Mouse (Mus musculus) stomach, embryonic 16.5 days (tissue): ENCODE measurements around the gene Frmd4b. TPM values are rescaled to one million over a fixed set of nuclear protein-coding genes. Genes with fewer than 3 reads are reported as not detected.
A peak's percentile ranks its signal among the peaks of the same experiment; 100 is the strongest.

ENCODE experiments used
- ATAC-seq: fragments of 200-750 bp; cut with Nextera tagmentation; 2 replicates; pipeline ENCODE4 v1.8.0; 2017; ENCODE audit warnings: moderate number of reproducible peaks, moderate TSS enrichment; ENCODE audit not compliant: insufficient read depth, low FRiP score
- H3K27ac ChIP-seq: fragments of 300-500 bp; sonication (generic); 2 replicates; pipeline ENCODE4 v1.5.1; 2014; ENCODE audit warnings: low read length
- H3K27me3 ChIP-seq: fragments of 300-500 bp; sonication (generic); 2 replicates; pipeline ENCODE4 v1.6.1; 2014; ENCODE audit warnings: low read length, control low read depth, mixed read lengths; ENCODE audit not compliant: control insufficient read depth, insufficient read depth
- H3K36me3 ChIP-seq: fragments of 300-500 bp; sonication (generic); 2 replicates; pipeline ENCODE4 v1.6.1; 2014; ENCODE audit warnings: low read length; ENCODE audit not compliant: control insufficient read depth, insufficient read depth
- H3K4me1 ChIP-seq: fragments of 300-500 bp; sonication (generic); 2 replicates; pipeline ENCODE4 v1.6.1; 2014; ENCODE audit warnings: low read length, control low read depth, mixed read lengths; ENCODE audit not compliant: control insufficient read depth, insufficient read depth
- H3K4me2 ChIP-seq: fragments of 300-500 bp; sonication (generic); 2 replicates; pipeline ENCODE4 v1.6.1; 2014; ENCODE audit warnings: low read depth, low read length, mixed read lengths
- H3K4me3 ChIP-seq: fragments of 300-500 bp; sonication (generic); replicated peaks from 2 replicates; pipeline ENCODE4 v1.5.1; 2014; ENCODE audit warnings: mild to moderate bottlenecking, low read length
- H3K9ac ChIP-seq: fragments of 300-500 bp; sonication (generic); 2 replicates; pipeline ENCODE4 v1.6.1; 2014; ENCODE audit warnings: low read length
- H3K9me3 ChIP-seq: fragments of 300-500 bp; sonication (generic); replicated peaks from 2 replicates; pipeline ENCODE4 v1.6.1; 2016; ENCODE audit warnings: low read length, control low read depth; ENCODE audit not compliant: control insufficient read depth
- WGBS: fragments of 180-500 bp; shearing (Covaris S2); extraction: QIAGEN DNeasy Blood & Tissue Kit; methylation state at CpG from one replicate; pipeline ENCODE4 v1.1.7; 2014; 5-methylcytosine and 5-hydroxymethylcytosine counted together
- polyA plus RNA-seq: library from polyadenylated mRNA; unstranded; fragments of >200 nt; fragmentation: Nextera tagmentation; extraction: Ambion mirVana; gene quantifications from 2 replicates; pipeline ENCODE4 v1.2.1, GENCODE M21; 2015

Frmd4b gene
- polyA plus RNA-seq, 1 experiment from 2014 or later: 17.5 TPM

DNA sequence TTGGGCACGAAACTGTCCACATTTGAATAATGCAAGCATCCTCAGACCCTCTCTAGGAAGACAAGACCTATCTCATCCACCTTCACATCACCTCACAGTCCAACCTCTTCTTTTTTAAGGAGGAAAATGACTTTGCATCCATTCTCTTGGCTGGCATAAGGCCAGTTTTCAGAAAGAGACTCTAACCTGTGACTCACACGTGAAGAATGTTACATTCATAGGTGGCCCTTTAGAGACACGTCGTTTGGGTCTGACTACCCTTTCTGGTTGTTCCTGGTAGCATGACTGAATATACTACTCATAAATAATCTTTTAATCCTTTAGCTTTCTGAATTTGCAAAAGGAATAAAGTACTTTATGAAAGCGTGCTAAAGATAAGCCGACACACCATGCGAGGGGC lies 311.9 kb downstream of the Frmd4b start:
- Histone ChIP-seq H3K27me3 (no peaks in the 10 kb centered on the region), H3K4me3 (no peak overlapping the region), H3K4me1 (no peaks in the 10 kb centered on the region), H3K9me3 (no peaks in the 10 kb centered on the region), H3K27ac (peak overlapping the region; percentile 48; the same call in 1 of the 2 replicates), H3K36me3 (no peaks in the 10 kb centered on the region; the same call in 1 of the 2 replicates), H3K4me2 (no peak overlapping the region), H3K9ac (no peak overlapping the region)
- peak; percentile 63; the same call in 1 of the 2 replicates for ATAC-seq
- 62% methylated on average over 7 of the region's 7 CpGs for WGBS

DNA sequence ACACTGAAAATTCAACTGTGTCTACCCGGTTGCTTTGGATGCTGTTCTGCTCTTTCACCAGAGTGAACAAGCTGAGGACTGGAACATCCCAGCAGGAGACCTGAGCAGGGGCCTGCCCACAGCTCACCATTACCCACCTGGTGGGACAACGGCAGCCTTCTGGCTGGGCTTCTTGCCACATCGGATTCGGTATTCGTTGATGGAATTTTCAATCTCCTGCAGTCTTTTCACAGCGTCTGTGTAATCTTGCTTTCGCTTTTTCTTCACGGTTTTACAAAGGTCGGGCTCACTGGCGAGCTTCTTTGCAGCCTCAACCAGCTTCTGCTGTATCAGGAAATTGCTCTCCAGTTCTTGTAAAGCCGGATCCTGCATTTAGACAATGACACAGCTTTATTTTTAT lies 312.3 kb downstream of the Frmd4b start:
- no peak overlapping the region for H3K4me2 ChIP-seq
- H3K27me3 ChIP-seq: no peaks in the 10 kb centered on the region
- no peaks in the 10 kb centered on the region; the same call in 1 of the 2 replicates for H3K36me3 ChIP-seq
- H3K4me3 ChIP-seq: no peak overlapping the region
- no peaks in the 10 kb centered on the region for H3K4me1 ChIP-seq
- H3K27ac ChIP-seq: peak overlapping the region; percentile 48; the same call in 1 of the 2 replicates
- WGBS: 64% methylated on average over 11 of the region's 11 CpGs
- no peak overlapping the region for H3K9ac ChIP-seq
- no peaks in the 10 kb centered on the region for H3K9me3 ChIP-seq
- no peak for ATAC-seq

DNA sequence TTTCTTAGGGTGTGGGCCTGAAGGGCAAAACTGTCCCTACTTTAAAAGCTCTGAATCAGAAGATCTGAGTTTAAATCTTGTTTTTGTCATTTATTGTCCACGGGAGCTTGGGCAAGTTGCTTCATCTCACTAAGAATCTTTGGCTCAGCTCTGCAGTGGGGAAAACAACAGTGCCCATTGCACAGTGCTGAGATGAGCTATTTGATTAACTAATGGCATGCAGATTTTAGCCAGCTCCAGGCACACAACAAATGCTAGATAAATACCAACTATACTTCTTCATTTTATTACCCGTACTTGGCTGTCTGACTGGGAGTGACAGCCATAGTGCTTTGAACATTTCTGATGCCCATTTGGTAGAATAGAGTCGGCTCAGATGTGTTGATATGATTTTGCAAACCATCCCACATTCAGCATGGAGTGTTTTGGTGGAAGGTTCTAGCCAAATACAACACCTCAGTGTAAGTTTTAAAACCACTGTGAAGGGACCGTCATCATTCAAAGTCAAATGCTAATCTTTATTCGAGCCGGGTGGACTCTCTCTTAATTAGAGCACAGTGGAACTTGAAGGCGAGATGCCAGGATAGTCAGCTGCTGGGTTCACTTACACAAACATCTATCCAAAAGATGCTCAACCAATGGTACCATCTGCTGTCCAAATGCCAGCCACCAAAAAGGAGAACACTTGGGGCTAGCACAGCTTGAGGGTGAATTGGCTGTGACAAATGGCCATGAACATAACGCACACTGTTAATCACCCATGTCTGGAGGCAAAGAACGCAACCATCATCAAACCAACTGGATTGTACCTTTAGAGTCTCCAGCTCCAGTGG lies 313.8 kb downstream of the Frmd4b start:
- H3K4me1 ChIP-seq: no peaks in the 10 kb centered on the region
- no peak overlapping the region for H3K9ac ChIP-seq
- H3K36me3 ChIP-seq: no peaks in the 10 kb centered on the region; the same call in 1 of the 2 replicates
- no peak overlapping the region for H3K27ac ChIP-seq
- 79% methylated on average over 9 of the region's 9 CpGs for WGBS
- no peak overlapping the region for H3K4me2 ChIP-seq
- no peaks in the 10 kb centered on the region for H3K9me3 ChIP-seq
- H3K4me3 ChIP-seq: no peak overlapping the region
- ATAC-seq: no peak
- no peaks in the 10 kb centered on the region for H3K27me3 ChIP-seq

DNA sequence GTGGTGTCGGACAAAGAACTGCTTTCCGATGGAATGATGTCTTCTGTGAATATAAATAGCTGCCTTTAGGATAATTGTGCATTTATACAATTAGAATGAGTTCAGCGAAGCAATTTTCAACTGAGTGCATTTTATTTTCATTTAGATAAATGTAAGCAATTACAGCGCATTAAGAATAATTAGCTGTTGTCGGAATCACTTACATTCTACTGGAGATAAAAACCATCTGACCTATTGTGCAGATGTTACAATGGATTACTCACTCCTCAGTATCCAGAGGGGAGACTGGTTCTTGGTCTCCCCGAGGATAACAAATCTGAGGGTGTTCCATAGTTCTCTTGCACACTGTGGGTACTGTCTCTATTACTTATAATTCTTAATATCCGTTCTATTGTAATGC lies 315.0 kb downstream of the Frmd4b start:
- no peak overlapping the region for H3K27ac ChIP-seq
- WGBS: 84% methylated on average over 7 of the region's 7 CpGs
- no peak overlapping the region for H3K4me3 ChIP-seq
- no peaks in the 10 kb centered on the region for H3K4me1 ChIP-seq
- ATAC-seq: no peak
- H3K9ac ChIP-seq: no peak overlapping the region
- H3K36me3 ChIP-seq: no peaks in the 10 kb centered on the region; the same call in 1 of the 2 replicates
- no peaks in the 10 kb centered on the region for H3K27me3 ChIP-seq
- no peaks in the 10 kb centered on the region for H3K9me3 ChIP-seq
- H3K4me2 ChIP-seq: no peak overlapping the region

DNA sequence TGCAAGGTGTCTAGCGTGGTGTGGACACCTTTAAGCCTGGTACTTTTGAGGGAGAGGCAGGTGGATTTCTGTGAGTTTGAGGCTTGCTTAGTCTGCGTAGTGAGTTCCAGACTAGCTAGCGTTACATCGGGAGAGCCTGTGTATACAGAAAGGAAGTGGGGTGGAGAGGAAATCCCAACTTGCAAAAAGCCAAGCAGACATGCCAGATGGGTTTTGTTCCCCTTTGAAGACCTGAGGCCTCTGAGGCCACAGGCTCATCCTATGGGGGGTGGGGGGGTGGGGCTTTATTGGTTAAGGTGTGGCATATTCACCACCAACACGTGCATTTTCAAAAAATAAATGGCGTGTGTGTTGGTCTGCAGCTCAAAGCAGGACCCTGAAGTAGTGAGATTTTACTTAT lies 316.7 kb downstream of the Frmd4b start:
- no peaks in the 10 kb centered on the region for H3K27me3 ChIP-seq
- H3K4me2 ChIP-seq: no peak overlapping the region
- no peak overlapping the region for H3K27ac ChIP-seq
- H3K9ac ChIP-seq: no peak overlapping the region
- no peaks in the 10 kb centered on the region; the same call in 1 of the 2 replicates for H3K36me3 ChIP-seq
- no peaks in the 10 kb centered on the region for H3K9me3 ChIP-seq
- no peak for ATAC-seq
- no peak overlapping the region for H3K4me3 ChIP-seq
- no peaks in the 10 kb centered on the region for H3K4me1 ChIP-seq
- 70% methylated on average over 6 of the region's 6 CpGs for WGBS

DNA sequence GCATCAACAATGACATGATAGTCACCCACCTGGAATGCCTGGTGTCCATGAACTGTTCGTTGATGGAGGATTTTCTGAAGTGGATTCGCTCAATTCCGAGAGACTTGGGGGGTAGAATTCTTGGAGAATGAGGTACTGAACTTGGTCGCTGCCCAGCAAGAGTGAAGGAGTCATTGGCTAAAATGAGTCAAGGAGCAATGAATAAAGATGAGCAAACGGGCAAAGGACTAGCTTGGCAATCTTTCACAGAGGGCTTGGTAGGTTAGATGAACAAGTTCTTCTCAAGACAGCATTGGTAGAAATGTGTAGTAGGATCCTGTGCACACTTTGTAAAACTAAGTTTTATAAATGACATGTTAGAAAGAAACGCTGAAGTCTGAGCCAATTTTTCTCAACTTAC lies 317.2 kb downstream of the Frmd4b start:
- H3K9me3 ChIP-seq: no peaks in the 10 kb centered on the region
- no peak for ATAC-seq
- H3K27me3 ChIP-seq: no peaks in the 10 kb centered on the region
- H3K9ac ChIP-seq: no peak overlapping the region
- 89% methylated on average over 6 of the region's 6 CpGs for WGBS
- no peak overlapping the region for H3K27ac ChIP-seq
- H3K36me3 ChIP-seq: no peaks in the 10 kb centered on the region; the same call in 1 of the 2 replicates
- H3K4me3 ChIP-seq: no peak overlapping the region
- H3K4me1 ChIP-seq: no peaks in the 10 kb centered on the region
- H3K4me2 ChIP-seq: no peak overlapping the region

DNA sequence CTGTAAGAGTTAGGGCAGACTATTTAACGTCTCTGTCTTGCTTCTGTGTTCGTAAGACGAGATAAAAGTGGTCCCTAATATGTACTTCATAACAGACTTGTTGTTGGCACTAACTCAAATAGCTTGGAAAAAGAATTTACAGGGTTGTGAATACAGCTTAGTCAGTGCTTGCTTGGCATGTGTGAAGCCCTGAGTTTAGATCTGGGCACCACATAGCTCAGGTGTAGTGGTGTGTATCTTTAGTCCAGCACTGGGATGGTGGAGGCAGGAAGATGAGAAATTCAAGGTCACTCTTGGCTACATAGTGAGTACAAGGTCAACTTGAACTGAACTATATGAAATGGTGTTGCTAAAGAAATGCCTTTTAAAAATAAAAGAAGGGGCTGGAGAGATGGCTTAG lies 320.2 kb downstream of the Frmd4b start:
- Histone ChIP-seq H3K4me1 (peaks cover 10% of the 10 kb centered on the region; the same call in 1 of the 2 replicates), H3K27ac (no peak overlapping the region), H3K4me3 (no peak overlapping the region), H3K4me2 (no peak overlapping the region), H3K9me3 (no peaks in the 10 kb centered on the region), H3K27me3 (no peaks in the 10 kb centered on the region), H3K9ac (no peak overlapping the region), H3K36me3 (no peaks in the 10 kb centered on the region)
- ATAC-seq: no peak
- 69% methylated on average over 3 of the region's 3 CpGs for WGBS

DNA sequence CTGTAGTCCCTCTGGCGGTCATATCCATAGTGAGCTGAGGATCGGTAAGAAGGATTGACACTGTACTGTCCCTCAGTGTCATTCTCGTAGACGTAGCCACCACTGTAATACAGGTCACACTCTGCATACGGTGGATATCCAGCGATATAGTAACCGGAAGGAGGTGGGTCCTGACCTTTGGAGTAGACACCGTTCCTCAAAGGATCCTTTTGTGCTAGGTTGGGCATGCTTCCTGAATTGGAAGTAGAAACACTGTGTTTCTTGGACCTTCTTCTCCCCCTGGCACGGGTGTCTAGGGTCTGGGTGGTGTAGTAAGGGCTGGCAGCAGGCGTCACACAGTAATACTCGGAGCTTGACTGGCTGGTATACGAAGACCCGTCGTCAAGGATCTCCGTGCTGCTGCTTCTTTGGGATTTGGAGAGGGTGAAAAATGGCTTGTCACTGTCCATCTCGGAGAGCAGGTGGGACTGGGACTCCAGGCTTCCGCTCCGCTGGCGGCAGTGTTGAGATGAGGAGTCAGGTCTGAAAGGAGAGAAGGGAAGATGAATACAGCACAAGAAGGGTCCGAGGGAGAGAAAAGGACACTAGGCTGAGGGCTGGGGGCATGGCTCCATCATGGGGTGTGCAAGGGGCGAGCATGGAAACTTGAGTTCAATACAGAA lies 321.3 kb downstream of the Frmd4b start:
- ATAC-seq: no peak
- H3K4me2 ChIP-seq: no peak overlapping the region
- H3K4me3 ChIP-seq: no peak overlapping the region
- WGBS: 92% methylated on average over 21 of the region's 21 CpGs
- no peak overlapping the region for H3K9ac ChIP-seq
- H3K27me3 ChIP-seq: no peaks in the 10 kb centered on the region
- H3K9me3 ChIP-seq: no peaks in the 10 kb centered on the region
- no peaks in the 10 kb centered on the region for H3K36me3 ChIP-seq
- H3K27ac ChIP-seq: no peak overlapping the region
- peaks cover 10% of the 10 kb centered on the region; the same call in 1 of the 2 replicates for H3K4me1 ChIP-seq

DNA sequence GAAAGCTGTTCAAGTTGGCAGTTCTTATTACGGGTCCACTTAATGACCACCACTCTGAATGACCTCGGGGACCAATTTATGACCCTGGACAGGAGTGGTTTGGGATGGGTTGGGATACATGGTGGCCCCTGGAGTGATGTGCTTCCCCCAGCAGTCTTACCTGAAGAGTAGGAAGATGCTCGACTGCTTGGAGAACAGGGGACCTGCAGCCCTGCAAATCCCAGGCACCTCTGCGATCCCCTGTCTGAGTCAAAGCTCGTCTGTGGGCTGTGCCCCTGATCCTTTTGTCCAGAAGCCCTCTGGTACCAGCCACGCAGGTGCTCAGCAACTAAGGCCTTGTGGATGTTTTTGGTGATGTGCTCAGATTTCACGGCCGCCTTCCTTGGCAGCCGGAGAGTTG lies 321.9 kb downstream of the Frmd4b start:
- no peak for ATAC-seq
- no peaks in the 10 kb centered on the region for H3K36me3 ChIP-seq
- no peak overlapping the region for H3K4me2 ChIP-seq
- WGBS: 89% methylated on average over 9 of the region's 9 CpGs
- H3K9me3 ChIP-seq: no peaks in the 10 kb centered on the region
- no peak overlapping the region for H3K4me3 ChIP-seq
- no peak overlapping the region for H3K9ac ChIP-seq
- 0 out of 2 replicates have a peak overlapping the region, but pooled peaks have one; percentile 4 for H3K27ac ChIP-seq
- peaks cover 10% of the 10 kb centered on the region; the same call in 1 of the 2 replicates for H3K4me1 ChIP-seq
- H3K27me3 ChIP-seq: no peaks in the 10 kb centered on the region
